Mouse (Mus musculus) lung, adult 2 months (tissue): ENCODE data around the gene Ocel1.

ENCODE experiments used
- CTCF ChIP-seq: fragments of 200-500 bp; IDR thresholded peaks from 2 replicates; pipeline ENCODE4 v1.5.1; 2011; ENCODE audit warnings: mild to moderate bottlenecking, low read length, control low read depth; ENCODE audit not compliant: insufficient read depth
- POLR2A ChIP-seq: fragments of 200-500 bp; IDR thresholded peaks from 2 replicates; pipeline ENCODE4 v1.6.1; 2011; ENCODE audit warnings: low read depth, mild to moderate bottlenecking, control low read depth, low read length, borderline replicate concordance; ENCODE audit errors: extremely low read depth

GRCm38 (mm10) chr8:71403107-71403885 is 32.2 kb downstream of the Ocel1 start:
- TF ChIP-seq CTCF: no peak
- no peak for TF ChIP-seq POLR2A
